Mouse (Mus musculus) forebrain, embryonic 12.5 days (tissue): Measurements from ENCODE around the gene 1700020D05Rik. TPM values are rescaled to one million over a fixed set of nuclear protein-coding genes. Genes with fewer than 3 reads are reported as not detected.

Source experiments
- ATAC-seq: fragments of 200-750 bp; cut with Nextera tagmentation; 2 replicates; pipeline ENCODE4 v1.8.0; 2017; ENCODE audit warnings: moderate TSS enrichment; ENCODE audit not compliant: low FRiP score
- H3K27ac ChIP-seq: fragments of 300-500 bp; sonication (generic); 2 replicates; pipeline ENCODE4 v1.5.1; 2016; ENCODE audit warnings: mild to moderate bottlenecking
- H3K27me3 ChIP-seq: fragments of 300-500 bp; sonication (generic); 2 replicates; pipeline ENCODE4 v1.6.1; 2016; ENCODE audit warnings: mild to moderate bottlenecking
- H3K36me3 ChIP-seq: fragments of 300-500 bp; sonication (generic); replicated peaks from 2 replicates; pipeline ENCODE4 v1.6.1; 2016; ENCODE audit warnings: mild to moderate bottlenecking
- H3K4me1 ChIP-seq: fragments of 300-500 bp; sonication (generic); 2 replicates; pipeline ENCODE4 v1.6.1; 2016
- H3K4me2 ChIP-seq: fragments of 300-500 bp; sonication (generic); 2 replicates; pipeline ENCODE4 v1.6.1; 2016; ENCODE audit warnings: mild to moderate bottlenecking, moderate library complexity
- H3K4me3 ChIP-seq: fragments of 300-500 bp; sonication (generic); replicated peaks from 2 replicates; pipeline ENCODE4 v1.5.1; 2016; ENCODE audit warnings: mild to moderate bottlenecking
- H3K9ac ChIP-seq: fragments of 300-500 bp; sonication (generic); 2 replicates; pipeline ENCODE4 v1.6.1; 2016; ENCODE audit warnings: mild to moderate bottlenecking
- H3K9me3 ChIP-seq: fragments of 300-500 bp; sonication (generic); 2 replicates; pipeline ENCODE4 v1.6.1; 2016
- WGBS: fragments of 180-500 bp; shearing (Covaris S2); methylation state at CpG from one replicate; pipeline ENCODE4 v1.1.7; 2016; 5-methylcytosine and 5-hydroxymethylcytosine counted together
- polyA plus RNA-seq: library from polyadenylated mRNA; unstranded; fragments of >200 nt; fragmentation: Nextera tagmentation; extraction: Ambion mirVana; gene quantifications from 2 replicates; pipeline ENCODE4 v1.2.1, GENCODE M21; 2016

1700020D05Rik gene
- polyA plus RNA-seq: 0.26 TPM in 1 of 2 replicates, not detected in the other

- Histone ChIP-seq H3K27me3 (no peaks in the 10 kb centered on the region), H3K36me3 (peaks cover 9% of the 10 kb centered on the region; the same call in 1 of the 2 replicates), H3K27ac (no peak within 1 kb of the TSS), H3K4me3 (no peak within 1 kb of the TSS), H3K4me1 (no peaks in the 10 kb centered on the region), H3K9me3 (no peaks in the 10 kb centered on the region), H3K9ac (no peak within 1 kb of the TSS), H3K4me2 (no peak within 1 kb of the TSS)
- 52% methylated on average over 17 of the region's 17 CpGs for WGBS
- no peak for ATAC-seq
Observed at GRCm38 (mm10) chr19:5503687-5504086, at the start of gene 1700020D05Rik. Gene 1700020D05Rik, minus strand, starts transcription at chr19:5503787.

GRCm38 (mm10) chr19:5547471-5548056 lies 44.0 kb upstream of the 1700020D05Rik start:
- no peaks in the 10 kb centered on the region for H3K4me1 ChIP-seq
- no peak overlapping the region for H3K4me3 ChIP-seq
- no peak for ATAC-seq
- no peak overlapping the region for H3K4me2 ChIP-seq
- 81% methylated on average over 4 of the region's 4 CpGs for WGBS
- H3K36me3 ChIP-seq: no peaks in the 10 kb centered on the region
- no peak overlapping the region for H3K27ac ChIP-seq
- H3K27me3 ChIP-seq: peaks cover 11% of the 10 kb centered on the region
- no peak overlapping the region for H3K9ac ChIP-seq
- H3K9me3 ChIP-seq: no peaks in the 10 kb centered on the region

- 59% methylated on average over 11 of the region's 11 CpGs for WGBS
- Histone ChIP-seq H3K9ac (no peak overlapping the region), H3K4me2 (no peak overlapping the region), H3K36me3 (no peaks in the 10 kb centered on the region), H3K27ac (no peak overlapping the region), H3K27me3 (peaks cover 8% of the 10 kb centered on the region; the same call in 1 of the 2 replicates), H3K4me3 (no peak overlapping the region), H3K9me3 (no peaks in the 10 kb centered on the region), H3K4me1 (no peaks in the 10 kb centered on the region)
- no peak for ATAC-seq
Observed at GRCm38 (mm10) chr19:5544031-5544430, 40.4 kb upstream of the 1700020D05Rik start.

GRCm38 (mm10) chr19:5543362-5543761 lies 39.8 kb upstream of the 1700020D05Rik start:
- no peak overlapping the region for H3K4me2 ChIP-seq
- ATAC-seq: no peak
- H3K27ac ChIP-seq: no peak overlapping the region
- WGBS: 93% methylated on average over 9 of the region's 9 CpGs
- no peak overlapping the region for H3K4me3 ChIP-seq
- H3K27me3 ChIP-seq: peaks cover 8% of the 10 kb centered on the region; the same call in 1 of the 2 replicates
- no peaks in the 10 kb centered on the region for H3K36me3 ChIP-seq
- no peaks in the 10 kb centered on the region for H3K4me1 ChIP-seq
- no peak overlapping the region for H3K9ac ChIP-seq
- no peaks in the 10 kb centered on the region for H3K9me3 ChIP-seq

GRCm38 (mm10) chr19:5538786-5539185 lies 35.2 kb upstream of the 1700020D05Rik start:
- 71% methylated on average over 8 of the region's 8 CpGs for WGBS
- Histone ChIP-seq H3K36me3 (no peaks in the 10 kb centered on the region), H3K9me3 (no peaks in the 10 kb centered on the region), H3K27me3 (peaks cover 10% of the 10 kb centered on the region; the same call in 1 of the 2 replicates), H3K27ac (no peak overlapping the region), H3K4me3 (no peak overlapping the region), H3K4me2 (no peak overlapping the region), H3K9ac (no peak overlapping the region), H3K4me1 (no peaks in the 10 kb centered on the region)
- ATAC-seq: no peak

- Histone ChIP-seq H3K4me2 (no peak overlapping the region), H3K27ac (no peak overlapping the region), H3K9ac (no peak overlapping the region), H3K9me3 (no peaks in the 10 kb centered on the region), H3K4me1 (peaks cover 13% of the 10 kb centered on the region), H3K36me3 (no peaks in the 10 kb centered on the region), H3K4me3 (no peak overlapping the region), H3K27me3 (peaks cover 31% of the 10 kb centered on the region)
- no peak for ATAC-seq
- 79% methylated on average over 8 of the region's 8 CpGs for WGBS
Observed at GRCm38 (mm10) chr19:5532520-5532919, 28.9 kb upstream of the 1700020D05Rik start.

GRCm38 (mm10) chr19:5530138-5530524 lies 26.5 kb upstream of the 1700020D05Rik start:
- H3K9me3 ChIP-seq: no peaks in the 10 kb centered on the region
- H3K27ac ChIP-seq: no peak overlapping the region
- H3K4me1 ChIP-seq: peaks cover 13% of the 10 kb centered on the region
- no peak overlapping the region for H3K9ac ChIP-seq
- ATAC-seq: no peak
- no peak overlapping the region for H3K4me2 ChIP-seq
- no peak overlapping the region for H3K4me3 ChIP-seq
- H3K27me3 ChIP-seq: peaks cover 31% of the 10 kb centered on the region
- 21% methylated on average over 7 of the region's 7 CpGs for WGBS
- no peaks in the 10 kb centered on the region for H3K36me3 ChIP-seq

- no peaks in the 10 kb centered on the region for H3K36me3 ChIP-seq
- H3K27ac ChIP-seq: no peak overlapping the region
- H3K9me3 ChIP-seq: no peaks in the 10 kb centered on the region
- WGBS: 13% methylated on average over 20 of the region's 20 CpGs
- peak; percentile 88 for ATAC-seq
- H3K4me1 ChIP-seq: peaks cover 13% of the 10 kb centered on the region
- 0 out of 2 replicates have a peak overlapping the region, but pooled peaks have one; percentile 3 for H3K4me3 ChIP-seq
- peak overlapping the region; percentile 25 for H3K4me2 ChIP-seq
- H3K27me3 ChIP-seq: peaks cover 26% of the 10 kb centered on the region
- H3K9ac ChIP-seq: no peak overlapping the region
Observed at GRCm38 (mm10) chr19:5529325-5530137, 25.9 kb upstream of the 1700020D05Rik start.

- no peak overlapping the region for H3K27ac ChIP-seq
- H3K4me3 ChIP-seq: no peak overlapping the region
- 68% methylated on average over 5 of the region's 5 CpGs for WGBS
- H3K9ac ChIP-seq: no peak overlapping the region
- peaks cover 9% of the 10 kb centered on the region for H3K4me1 ChIP-seq
- H3K9me3 ChIP-seq: no peaks in the 10 kb centered on the region
- H3K36me3 ChIP-seq: no peaks in the 10 kb centered on the region
- H3K4me2 ChIP-seq: no peak overlapping the region
- H3K27me3 ChIP-seq: peaks cover 12% of the 10 kb centered on the region; the same call in 1 of the 2 replicates
- ATAC-seq: no peak
Observed at GRCm38 (mm10) chr19:5525204-5525603, 21.6 kb upstream of the 1700020D05Rik start.

- 87% methylated on average over 3 of the region's 3 CpGs for WGBS
- Histone ChIP-seq H3K9ac (no peak overlapping the region), H3K4me3 (no peak overlapping the region), H3K9me3 (no peaks in the 10 kb centered on the region), H3K4me2 (no peak overlapping the region), H3K27ac (no peak overlapping the region), H3K36me3 (no peaks in the 10 kb centered on the region), H3K27me3 (no peaks in the 10 kb centered on the region), H3K4me1 (no peaks in the 10 kb centered on the region)
- no peak for ATAC-seq
Observed at GRCm38 (mm10) chr19:5518721-5519120, 15.1 kb upstream of the 1700020D05Rik start.

GRCm38 (mm10) chr19:5516906-5517505 lies 13.4 kb upstream of the 1700020D05Rik start:
- H3K27me3 ChIP-seq: no peaks in the 10 kb centered on the region
- WGBS: 82% methylated on average over 8 of the region's 8 CpGs
- H3K4me3 ChIP-seq: no peak overlapping the region
- no peaks in the 10 kb centered on the region for H3K9me3 ChIP-seq
- H3K36me3 ChIP-seq: no peaks in the 10 kb centered on the region
- no peak overlapping the region for H3K4me2 ChIP-seq
- no peak overlapping the region for H3K27ac ChIP-seq
- peaks cover 4% of the 10 kb centered on the region; the same call in 1 of the 2 replicates for H3K4me1 ChIP-seq
- no peak for ATAC-seq
- H3K9ac ChIP-seq: no peak overlapping the region
